Mouse (Mus musculus) C2C12 (cell line): ENCODE measurements around the gene Arid5b. TPM values are rescaled to one million over a fixed set of nuclear protein-coding genes. Genes with fewer than 3 reads are reported as not detected.
"Not testable (repeated sequence)": the region's sequence is repeated elsewhere in the genome, so short reads cannot be mapped to it uniquely, and the experiment has no call there.

Experiments used
- H3K27me3 ChIP-seq: one replicate; pipeline ENCODE4 v1.6.1; 2011; ENCODE audit not compliant: control insufficient read depth, insufficient read depth, insufficient read length
- H3K36me3 ChIP-seq: one replicate; pipeline ENCODE4 v1.6.1; 2011; ENCODE audit not compliant: control insufficient read depth, insufficient read depth
- H3K4me3 ChIP-seq: one replicate; pipeline ENCODE4 v1.5.1; 2011; ENCODE audit warnings: mild to moderate bottlenecking, control low read depth; ENCODE audit not compliant: poor library complexity, insufficient read depth, severe bottlenecking
- H3K79me2 ChIP-seq: one replicate; pipeline ENCODE4 v1.6.1; 2011; ENCODE audit not compliant: control insufficient read depth, insufficient read depth
- H3K79me3 ChIP-seq: one replicate; pipeline ENCODE4 v1.6.1; 2011; ENCODE audit warnings: low read depth, control low read depth
- H3ac ChIP-seq: one replicate; pipeline ENCODE3; 2011; ENCODE audit warnings: low read depth; ENCODE audit not compliant: control insufficient read depth, insufficient read length
- CEBPB ChIP-seq: IDR thresholded peaks from one replicate; pipeline ENCODE4 v1.6.1; 2011; ENCODE audit warnings: low read depth, mild to moderate bottlenecking, control low read depth, moderate library complexity
- CTCF ChIP-seq: IDR thresholded peaks from one replicate; pipeline ENCODE4 v1.5.1; 2011; ENCODE audit not compliant: control insufficient read depth, insufficient read depth, insufficient read length
- FOSL1 ChIP-seq: IDR thresholded peaks from one replicate; pipeline ENCODE4 v1.8.0; 2011; ENCODE audit warnings: mild to moderate bottlenecking, low read length; ENCODE audit not compliant: poor library complexity, insufficient read depth, severe bottlenecking
- MAX ChIP-seq: IDR thresholded peaks from one replicate; pipeline ENCODE4 v1.6.1; 2011; ENCODE audit warnings: mild to moderate bottlenecking, control low read depth
- MYOD1 ChIP-seq: IDR thresholded peaks from one replicate; pipeline ENCODE4 v1.6.1; 2011; ENCODE audit warnings: low read depth; ENCODE audit not compliant: control insufficient read depth, insufficient read length
- MYOG ChIP-seq: IDR thresholded peaks from one replicate; pipeline ENCODE4 v1.6.1; 2011; ENCODE audit not compliant: control insufficient read depth, insufficient read length; ENCODE audit errors: extremely low read depth
- USF1 ChIP-seq: IDR thresholded peaks from one replicate; pipeline ENCODE4 v1.6.1; 2011; ENCODE audit warnings: low read depth, mild to moderate bottlenecking, control low read depth, moderate library complexity
- polyA plus RNA-seq: library from polyadenylated mRNA; unstranded; fragments of >200 nt; fragmentation: generic; extraction: Trizol; gene quantifications from one replicate; pipeline ENCODE4 v1.2.1, GENCODE M21; 2012; ENCODE audit warnings: missing spikeins

Gene Arid5b
- polyA plus RNA-seq, 1 experiment, result 6.0 TPM

GRCm38 (mm10) chr10:68101251-68101650 lies 177.3 kb downstream of the Arid5b start:
- Histone ChIP-seq H3K4me3 (no peak overlapping the region), H3K27me3 (no peaks in the 10 kb centered on the region), H3K79me3 (no peaks in the 10 kb centered on the region), H3K79me2 (no peaks in the 10 kb centered on the region), H3K36me3 (peaks cover 57% of the 10 kb centered on the region), H3ac (no peak overlapping the region)
- TF ChIP-seq CTCF (no peak), FOSL1 (no peak), MYOG (no peak)

- no peak overlapping the region for H3K4me3 ChIP-seq
- no peaks in the 10 kb centered on the region for H3K79me2 ChIP-seq
- no peak overlapping the region for H3ac ChIP-seq
- H3K36me3 ChIP-seq, result peaks cover 61% of the 10 kb centered on the region
- no peaks in the 10 kb centered on the region for H3K79me3 ChIP-seq
- no peak for TF ChIP-seq MYOD1
- no peak for TF ChIP-seq FOSL1
- no peak for TF ChIP-seq CEBPB
- no peak for TF ChIP-seq MAX
- TF ChIP-seq MYOG, result no peak
- TF ChIP-seq USF1, result no peak
- TF ChIP-seq CTCF, result no peak
- no peaks in the 10 kb centered on the region for H3K27me3 ChIP-seq
Observed at GRCm38 (mm10) chr10:68100506-68100905, 178.0 kb downstream of the Arid5b start.

DNA sequence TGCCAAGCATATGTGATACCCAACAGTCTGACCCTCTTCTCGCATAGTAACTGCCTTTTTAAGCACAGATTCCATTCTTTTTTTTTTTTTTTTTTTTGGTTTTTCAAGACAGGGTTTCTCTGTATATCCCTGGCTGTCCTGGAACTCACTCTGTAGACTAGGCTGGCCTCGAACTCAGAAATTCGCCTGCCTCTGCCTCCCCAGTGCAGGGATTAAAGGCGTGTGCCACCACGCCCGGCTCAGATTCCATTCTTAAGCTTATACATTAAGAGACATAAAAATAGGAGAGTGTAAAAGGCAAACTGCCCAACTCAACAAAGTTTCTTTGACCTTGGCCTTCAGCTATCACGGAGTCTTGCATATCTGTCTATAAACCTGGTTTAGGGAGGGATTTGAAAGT lies 178.7 kb downstream of the Arid5b start:
- not testable (repeated sequence) for H3K4me3 ChIP-seq, H3K79me3 ChIP-seq, H3K79me2 ChIP-seq, H3ac ChIP-seq, H3K27me3 ChIP-seq
- H3K36me3 ChIP-seq, result peaks cover 68% of the 10 kb centered on the region

DNA sequence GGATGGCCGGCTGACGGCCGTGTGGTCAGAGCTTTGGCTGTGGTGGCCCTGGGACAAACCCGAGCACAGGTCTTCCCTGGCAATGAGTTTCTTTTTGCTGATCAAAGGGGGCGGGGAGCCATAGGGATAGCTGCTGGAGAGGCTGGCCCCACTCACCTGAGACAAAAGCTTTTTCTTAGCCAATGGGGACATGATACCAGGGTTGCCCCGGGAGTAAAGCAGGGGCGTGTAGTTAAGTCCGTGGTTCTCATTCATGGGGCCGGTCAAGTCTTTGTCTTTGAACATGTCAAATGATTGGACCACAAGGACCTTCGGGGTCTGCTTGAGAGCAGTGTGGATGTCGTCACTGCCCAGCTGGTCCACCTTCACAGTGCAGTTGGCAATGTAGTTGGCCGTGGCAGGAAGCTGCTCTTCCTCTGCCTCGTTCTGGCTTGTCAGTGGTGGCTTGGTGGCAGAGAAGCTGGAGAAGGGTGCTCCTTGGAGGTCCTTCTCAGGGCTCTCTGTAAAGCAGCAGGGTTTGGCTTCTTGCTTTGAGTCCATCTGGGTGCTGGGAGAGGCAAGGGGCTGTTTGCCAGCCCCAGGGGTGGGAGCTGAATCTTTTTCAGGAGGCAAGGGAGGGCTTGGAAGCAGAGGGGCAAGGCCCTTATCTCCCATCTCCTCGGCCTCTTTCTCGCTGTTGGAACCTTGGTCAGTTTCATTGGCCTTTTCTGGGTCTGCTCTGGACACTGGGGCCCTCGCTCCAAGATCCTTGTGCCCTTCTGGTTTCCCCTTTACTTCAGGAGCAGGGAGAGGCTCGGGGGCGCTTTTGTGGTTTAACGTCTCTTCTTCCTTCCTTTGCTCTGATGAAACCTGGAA lies 180.5 kb downstream of the Arid5b start:
- Histone ChIP-seq H3K36me3 (peaks cover 76% of the 10 kb centered on the region), H3K79me3 (no peaks in the 10 kb centered on the region), H3K27me3 (no peaks in the 10 kb centered on the region), H3ac (no peak overlapping the region), H3K79me2 (no peaks in the 10 kb centered on the region), H3K4me3 (no peak overlapping the region)
- TF ChIP-seq FOSL1 (no peak), CEBPB (no peak), CTCF (no peak), MAX (no peak), MYOG (no peak), MYOD1 (no peak), USF1 (no peak)

- TF ChIP-seq MYOD1 (no peak), MYOG (no peak), USF1 (no peak), FOSL1 (no peak), CEBPB (no peak), CTCF (no peak)
- Histone ChIP-seq H3K79me2 (no peaks in the 10 kb centered on the region), H3K4me3 (no peak overlapping the region), H3K36me3 (peaks cover 65% of the 10 kb centered on the region), H3ac (no peak overlapping the region), H3K79me3 (no peaks in the 10 kb centered on the region), H3K27me3 (no peaks in the 10 kb centered on the region)
Observed at GRCm38 (mm10) chr10:68096395-68096794, 182.1 kb downstream of the Arid5b start.

DNA sequence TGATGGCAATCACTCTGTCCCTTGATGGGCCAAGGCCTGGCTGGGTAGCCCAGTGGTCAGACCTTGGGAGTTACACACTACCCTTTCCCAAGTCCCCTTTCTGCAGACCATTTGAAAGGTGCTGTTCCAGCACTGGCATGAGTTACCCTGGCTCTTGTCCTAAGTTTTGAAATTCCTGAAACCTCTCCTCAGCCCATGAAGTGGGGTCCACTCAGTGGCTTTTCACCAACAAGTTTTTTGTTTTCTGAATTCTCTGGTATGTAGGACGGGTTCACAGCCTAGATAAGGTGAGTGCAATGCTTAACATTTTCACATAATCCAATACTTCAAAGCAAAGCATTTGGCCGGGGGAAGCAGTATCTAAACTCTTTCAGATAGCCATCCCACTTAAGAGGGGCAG lies 183.4 kb downstream of the Arid5b start:
- Histone ChIP-seq H3K27me3 (no peaks in the 10 kb centered on the region), H3K4me3 (no peak overlapping the region), H3K79me3 (no peaks in the 10 kb centered on the region), H3ac (no peak overlapping the region), H3K36me3 (peaks cover 55% of the 10 kb centered on the region), H3K79me2 (no peaks in the 10 kb centered on the region)
- no peak for TF ChIP-seq CTCF
- no peak for TF ChIP-seq FOSL1
- TF ChIP-seq MYOD1, result no peak
- TF ChIP-seq MYOG, result no peak
- TF ChIP-seq MAX, result no peak
- TF ChIP-seq USF1, result no peak
- TF ChIP-seq CEBPB, result no peak
